Comparison of ENCODE assay signal across 8 mouse cellular contexts in genomic region chr19:53390495-53391007, GRCm38 (mm10). TPM values are rescaled to one million over a fixed set of nuclear protein-coding genes. Genes with fewer than 3 reads are reported as not detected.
DNase-seq lines count a peak whose midpoint lies in the region; ATAC-seq and TF ChIP-seq lines count a peak whose summit lies in the region.

Smndc1 (minus strand) TSS chr19:53390578.

- no peaks in the 10 kb centered on the region for H3K9me3 ChIP-seq in forebrain, embryonic 10.5 days
- H3K9me3 ChIP-seq in heart, embryonic 15.5 days (replicated peaks): no peaks in the 10 kb centered on the region
- H3K9me3 ChIP-seq in liver, embryonic 14.5 days (ENCODE audit: control insufficient read depth, low read length): no peaks in the 10 kb centered on the region
- no peaks in the 10 kb centered on the region for H3K9me3 ChIP-seq in neural tube, embryonic 11.5 days (ENCODE audit: control insufficient read depth, low read length)
- H3K9me3 ChIP-seq in stomach, postnatal 0 days (ENCODE audit: control insufficient read depth, low read length): no peaks in the 10 kb centered on the region

- H3K36me3 ChIP-seq in forebrain, embryonic 10.5 days (replicated peaks): peaks cover 37% of the 10 kb centered on the region
- peaks cover 29% of the 10 kb centered on the region for H3K36me3 ChIP-seq in heart, embryonic 15.5 days
- peaks cover 32% of the 10 kb centered on the region for H3K36me3 ChIP-seq in liver, embryonic 14.5 days (replicated peaks; ENCODE audit: control insufficient read depth, insufficient read depth, low read depth)
- H3K36me3 ChIP-seq in neural tube, embryonic 11.5 days (ENCODE audit: control insufficient read depth, insufficient read depth, low read length): no peaks in the 10 kb centered on the region; the same call in 1 of the 2 replicates
- peaks cover 3% of the 10 kb centered on the region; the same call in 1 of the 2 replicates for H3K36me3 ChIP-seq in stomach, postnatal 0 days (ENCODE audit: control insufficient read depth, insufficient read depth, low read length)

- H3K9ac ChIP-seq in heart, embryonic 15.5 days: peak within 1 kb of the TSS; percentile 98
- peak within 1 kb of the TSS; percentile 83 for H3K9ac ChIP-seq in liver, embryonic 14.5 days (replicated peaks)
- H3K9ac ChIP-seq in neural tube, embryonic 11.5 days (ENCODE audit: low read length): peak within 1 kb of the TSS; percentile 96
- peak within 1 kb of the TSS; percentile 99 for H3K9ac ChIP-seq in stomach, postnatal 0 days (ENCODE audit: low read length)

- no peaks in the 10 kb centered on the region for H3K27me3 ChIP-seq in forebrain, embryonic 10.5 days (ENCODE audit: poor library complexity, severe bottlenecking)
- H3K27me3 ChIP-seq in heart, embryonic 15.5 days: no peaks in the 10 kb centered on the region
- no peaks in the 10 kb centered on the region for H3K27me3 ChIP-seq in liver, embryonic 14.5 days (ENCODE audit: control insufficient read depth, insufficient read depth, low read length)
- no peaks in the 10 kb centered on the region for H3K27me3 ChIP-seq in neural tube, embryonic 11.5 days (ENCODE audit: control insufficient read depth, insufficient read depth, low read length)
- H3K27me3 ChIP-seq in stomach, postnatal 0 days (ENCODE audit: control insufficient read depth, insufficient read depth, low read length): no peaks in the 10 kb centered on the region

- DNase-seq in CD8-positive naive resting alpha-beta T cell, adult 2 months (ENCODE audit: low read depth in 2 of 2, low spot score in 2 of 2): peak; percentile 99
- peak; percentile 100 for DNase-seq in c-Kit-positive CD71-negative TER-119-negative erythroid progenitor cells, embryonic 14.5 days (ENCODE audit: low read depth)
- DNase-seq in forebrain, embryonic 10.5 days (ENCODE audit: extremely low spot score, low spot score): peak; percentile 100
- DNase-seq in kidney, postnatal 25 days: peak; percentile 100
- peak; percentile 99 to 100 (median 99) for DNase-seq in liver, embryonic 14.5 days (ENCODE audit: low read depth in 3 of 3, low spot score in 3 of 3)
- DNase-seq in neural tube, embryonic 11.5 days (ENCODE audit: low spot score): peak; percentile 100
- DNase-seq in stomach, postnatal 0 days (ENCODE audit: low spot score): peak; percentile 100

- peak within 1 kb of the TSS; percentile 67 for H3K4me2 ChIP-seq in heart, embryonic 15.5 days
- H3K4me2 ChIP-seq in liver, embryonic 14.5 days (ENCODE audit: low read depth): peak within 1 kb of the TSS; percentile 97
- H3K4me2 ChIP-seq in neural tube, embryonic 11.5 days (ENCODE audit: low read depth): peak within 1 kb of the TSS; percentile 58
- H3K4me2 ChIP-seq in stomach, postnatal 0 days (replicated peaks; ENCODE audit: low read depth): peak within 1 kb of the TSS; percentile 71

- TF ChIP-seq CTCF in liver, embryonic 14.5 days (IDR thresholded peaks at IDR 0.05; ENCODE audit: low read depth): no peak
- no peak for TF ChIP-seq CTCF in stomach, postnatal 0 days (IDR thresholded peaks at IDR 0.05; ENCODE audit: low read depth)

- ATAC-seq in heart, embryonic 15.5 days (replicated peaks; ENCODE audit: insufficient number of reproducible peaks, insufficient read depth, low FRiP score, low read depth): peak; percentile 97
- peak; percentile 96 for ATAC-seq in liver, embryonic 14.5 days (ENCODE audit: insufficient read depth)
- ATAC-seq in neural tube, embryonic 11.5 days (ENCODE audit: insufficient read depth, low FRiP score, low TSS enrichment): peak; percentile 98
- ATAC-seq in stomach, postnatal 0 days (ENCODE audit: low FRiP score, low TSS enrichment): peak; percentile 96

- TF ChIP-seq EP300 in liver, embryonic 14.5 days (IDR thresholded peaks at IDR 0.05; ENCODE audit: low read depth): peak; percentile 64
- TF ChIP-seq EP300 in stomach, postnatal 0 days (optimal IDR thresholded peaks at IDR 0.05): peak; percentile 96

- under 1% methylated on average over 48 of the region's 48 CpGs for WGBS in forebrain, embryonic 10.5 days
- under 1% methylated on average over 48 of the region's 48 CpGs for WGBS in heart, embryonic 15.5 days
- under 1% methylated on average over 48 of the region's 48 CpGs for WGBS in liver, embryonic 14.5 days (ENCODE audit: insufficient replicate concordance)
- WGBS in neural tube, embryonic 11.5 days: under 1% methylated on average over 48 of the region's 48 CpGs
- WGBS in stomach, postnatal 0 days: 1% methylated on average over 46 of the region's 48 CpGs

- peak within 1 kb of the TSS; percentile 99 for H3K27ac ChIP-seq in forebrain, embryonic 10.5 days
- H3K27ac ChIP-seq in heart, embryonic 15.5 days: peak within 1 kb of the TSS; percentile 98
- peak within 1 kb of the TSS; percentile 90 for H3K27ac ChIP-seq in liver, embryonic 14.5 days
- H3K27ac ChIP-seq in neural tube, embryonic 11.5 days (ENCODE audit: low read depth, low read length): peak within 1 kb of the TSS; percentile 98
- H3K27ac ChIP-seq in stomach, postnatal 0 days (replicated peaks): peak within 1 kb of the TSS; percentile 100

- peak within 1 kb of the TSS; percentile 85 for H3K4me3 ChIP-seq in forebrain, embryonic 10.5 days
- H3K4me3 ChIP-seq in heart, embryonic 15.5 days: peak within 1 kb of the TSS; percentile 98
- H3K4me3 ChIP-seq in liver, embryonic 14.5 days (ENCODE audit: insufficient read depth in 1 of 2, low read depth in 2 of 2, low read length in 2 of 2): peak within 1 kb of the TSS; percentile 87 to 96
- peak within 1 kb of the TSS; percentile 88 for H3K4me3 ChIP-seq in neural tube, embryonic 11.5 days (ENCODE audit: low read depth, low read length)
- H3K4me3 ChIP-seq in stomach, postnatal 0 days (ENCODE audit: low read depth, low read length): peak within 1 kb of the TSS; percentile 99

- peaks cover 22% of the 10 kb centered on the region for H3K4me1 ChIP-seq in forebrain, embryonic 10.5 days
- H3K4me1 ChIP-seq in heart, embryonic 15.5 days (replicated peaks): peaks cover 26% of the 10 kb centered on the region
- H3K4me1 ChIP-seq in liver, embryonic 14.5 days (replicated peaks; ENCODE audit: control insufficient read depth in 2 of 2, insufficient read depth in 2 of 2, low read length in 1 of 2): peaks cover 9 to 18% of the 10 kb centered on the region in 2 experiments
- H3K4me1 ChIP-seq in neural tube, embryonic 11.5 days (ENCODE audit: control insufficient read depth, insufficient read depth, low read length): no peaks in the 10 kb centered on the region
- H3K4me1 ChIP-seq in stomach, postnatal 0 days (replicated peaks; ENCODE audit: control insufficient read depth, insufficient read depth): no peaks in the 10 kb centered on the region

RNA-seq across cellular contexts. Expression of gene Smndc1, which starts in this region (rescaled TPM):
- polyA plus RNA-seq in forebrain, embryonic 10.5 days (2016; fragmentation: Nextera tagmentation; extraction: Ambion mirVana): 45.4 and 47.2 TPM in 2 replicates
- polyA plus RNA-seq in heart, embryonic 15.5 days (2015; fragmentation: Nextera tagmentation; extraction: Ambion mirVana): 25.7 and 28.8 TPM in 2 replicates
- 5.7 and 11.5 TPM in 2 replicates for polyA plus RNA-seq in liver, embryonic 14.5 days (2012; rRNA removed)
- 17.4 and 22.1 TPM in 2 replicates for polyA plus RNA-seq in liver, embryonic 14.5 days (2014; fragmentation: Nextera tagmentation; extraction: Ambion mirVana)
- polyA plus RNA-seq in neural tube, embryonic 11.5 days (2014; fragmentation: Nextera tagmentation; extraction: Ambion mirVana): 54.4 and 57.5 TPM in 2 replicates
- 26.1 and 26.6 TPM in 2 replicates for polyA plus RNA-seq in stomach, postnatal 0 days (2015; fragmentation: Nextera tagmentation; extraction: Ambion mirVana)

Comparison
In these comparisons a context has a peak if more than half of its experiments do, and no peak if none do; other contexts are left out.
1. Peak in every context shown above with its lines: DNase-seq, ATAC-seq, H3K4me3 ChIP-seq and H3K27ac ChIP-seq.